Mouse (Mus musculus): ENCODE data around the gene Zcchc13. TPM values are rescaled to one million over a fixed set of nuclear protein-coding genes. Genes with fewer than 3 reads are reported as not detected.

The Zcchc13 gene
- polyA plus RNA-seq, 1 experiment from 2014 or later, result not detected

DNA sequence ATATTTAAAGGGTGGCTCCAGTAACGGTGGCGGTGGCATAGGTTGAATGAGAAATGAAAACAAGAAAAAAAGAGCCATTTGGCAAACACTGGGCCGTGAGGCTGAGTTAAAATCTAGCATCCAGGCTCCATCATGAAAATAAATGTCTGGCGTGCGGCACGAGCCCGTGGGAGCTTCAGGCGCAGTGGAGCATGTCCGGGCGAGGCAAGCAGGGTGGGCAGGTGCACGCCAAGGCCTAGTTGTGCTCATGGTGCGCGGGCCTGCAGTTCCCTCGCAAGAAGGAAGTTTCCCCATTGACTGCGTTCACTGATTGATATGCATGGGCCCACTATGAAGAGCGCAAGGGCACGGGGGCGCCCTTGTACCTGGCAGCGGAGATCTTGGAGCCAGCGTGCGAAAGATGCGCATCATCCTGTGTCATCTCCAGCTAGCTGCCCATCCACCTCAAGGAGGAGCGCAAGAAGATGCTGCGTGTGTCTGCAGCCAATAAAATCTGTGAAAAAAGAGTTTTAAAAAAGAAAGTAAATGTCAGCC lies 15.6 kb upstream of the Zcchc13 start:
- Histone ChIP-seq H3K4me2 (no peak overlapping the region; the same call in 1 of the 2 replicates), H3K9ac (no peak overlapping the region), H3K4me1 (ENCODE audit: insufficient read depth) (no peaks in the 10 kb centered on the region), H3K4me3 (ENCODE audit: low read depth, low read length) (no peak overlapping the region), H3K27me3 (ENCODE audit: insufficient read depth, low read length) (no peaks in the 10 kb centered on the region), H3K27ac (ENCODE audit: low read depth) (no peak overlapping the region), H3K36me3 (ENCODE audit: insufficient read depth) (peaks cover 24% of the 10 kb centered on the region), H3K9me3 (ENCODE audit: low read depth, low read length) (no peaks in the 10 kb centered on the region)
- no peak for TF ChIP-seq CTCF (IDR thresholded peaks at IDR 0.05; ENCODE audit: low read depth)
- 91% methylated on average over 24 of the region's 24 CpGs for WGBS
- ATAC-seq (ENCODE audit: insufficient read depth) (no peak), DNase-seq (no peak)

DNA sequence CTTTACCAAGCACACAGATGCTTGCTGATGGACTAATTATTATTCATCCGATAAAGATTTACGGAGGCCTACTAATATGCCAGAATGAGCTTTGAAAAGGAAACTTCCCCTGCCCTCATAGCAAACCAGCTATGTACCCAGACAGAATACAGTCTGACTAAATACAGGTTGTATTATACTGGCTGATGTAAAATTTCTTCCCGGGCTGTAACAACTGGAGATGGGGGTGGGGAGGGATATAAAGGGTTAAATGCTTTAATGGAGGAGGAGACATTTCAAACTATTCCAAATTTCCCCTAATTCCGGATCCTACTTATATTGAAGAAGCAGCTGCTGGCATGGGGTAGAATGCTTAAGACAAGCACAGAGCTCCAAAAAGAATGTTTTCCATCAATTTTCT lies 14.9 kb upstream of the Zcchc13 start:
- ATAC-seq (ENCODE audit: insufficient read depth), result no peak
- peak overlapping the region; percentile 50 for H3K4me3 ChIP-seq (ENCODE audit: low read depth, low read length)

DNA sequence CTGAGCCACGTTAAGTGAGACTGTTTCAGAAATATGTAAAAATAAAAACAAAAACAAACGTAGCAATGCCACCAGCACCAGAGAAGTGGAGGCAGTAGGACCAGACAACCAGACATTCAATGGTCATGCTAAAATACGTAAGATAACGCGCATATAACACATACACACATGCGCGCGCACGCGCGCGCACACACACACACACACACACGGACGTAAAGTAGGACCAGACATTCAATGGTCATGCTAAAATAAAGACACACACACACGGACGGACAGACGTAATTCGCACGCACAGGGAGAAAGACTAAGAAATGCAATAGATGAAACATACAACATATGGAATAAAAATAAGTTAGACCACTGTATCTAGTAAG lies 14.2 kb upstream of the Zcchc13 start:
- no peaks in the 10 kb centered on the region for H3K9me3 ChIP-seq (ENCODE audit: low read depth, low read length)
- no peak for TF ChIP-seq CTCF (IDR thresholded peaks at IDR 0.05; ENCODE audit: low read depth)
- H3K27me3 ChIP-seq (ENCODE audit: insufficient read depth, low read length), result no peaks in the 10 kb centered on the region
- H3K4me3 ChIP-seq (ENCODE audit: low read depth, low read length), result peak overlapping the region; percentile 50
- peak; percentile 36 for ATAC-seq (ENCODE audit: insufficient read depth)
- peak; percentile 82 for DNase-seq
- peak overlapping the region; percentile 65 for H3K4me2 ChIP-seq
- H3K36me3 ChIP-seq (ENCODE audit: insufficient read depth), result peaks cover 24% of the 10 kb centered on the region
- WGBS, result 15% methylated on average over 19 of the region's 19 CpGs
- no peaks in the 10 kb centered on the region for H3K4me1 ChIP-seq (ENCODE audit: insufficient read depth)
- peak overlapping the region; percentile 59 for H3K9ac ChIP-seq
- H3K27ac ChIP-seq (ENCODE audit: low read depth), result peak overlapping the region; percentile 96

More for the DNA sequence above, 14.9 kb upstream of the Zcchc13 start:
- no peaks in the 10 kb centered on the region for H3K27me3 ChIP-seq (ENCODE audit: insufficient read depth, low read length)
- peak; percentile 8 for DNase-seq
- H3K9ac ChIP-seq, result peak overlapping the region; percentile 59
- H3K9me3 ChIP-seq (ENCODE audit: low read depth, low read length), result no peaks in the 10 kb centered on the region
- TF ChIP-seq CTCF (IDR thresholded peaks at IDR 0.05; ENCODE audit: low read depth), result no peak
- H3K4me1 ChIP-seq (ENCODE audit: insufficient read depth), result no peaks in the 10 kb centered on the region
- WGBS, result 68% methylated on average over 4 of the region's 4 CpGs
- peak overlapping the region; percentile 65 for H3K4me2 ChIP-seq
- H3K27ac ChIP-seq (ENCODE audit: low read depth), result no peak overlapping the region
- H3K36me3 ChIP-seq (ENCODE audit: insufficient read depth), result peaks cover 24% of the 10 kb centered on the region

DNA sequence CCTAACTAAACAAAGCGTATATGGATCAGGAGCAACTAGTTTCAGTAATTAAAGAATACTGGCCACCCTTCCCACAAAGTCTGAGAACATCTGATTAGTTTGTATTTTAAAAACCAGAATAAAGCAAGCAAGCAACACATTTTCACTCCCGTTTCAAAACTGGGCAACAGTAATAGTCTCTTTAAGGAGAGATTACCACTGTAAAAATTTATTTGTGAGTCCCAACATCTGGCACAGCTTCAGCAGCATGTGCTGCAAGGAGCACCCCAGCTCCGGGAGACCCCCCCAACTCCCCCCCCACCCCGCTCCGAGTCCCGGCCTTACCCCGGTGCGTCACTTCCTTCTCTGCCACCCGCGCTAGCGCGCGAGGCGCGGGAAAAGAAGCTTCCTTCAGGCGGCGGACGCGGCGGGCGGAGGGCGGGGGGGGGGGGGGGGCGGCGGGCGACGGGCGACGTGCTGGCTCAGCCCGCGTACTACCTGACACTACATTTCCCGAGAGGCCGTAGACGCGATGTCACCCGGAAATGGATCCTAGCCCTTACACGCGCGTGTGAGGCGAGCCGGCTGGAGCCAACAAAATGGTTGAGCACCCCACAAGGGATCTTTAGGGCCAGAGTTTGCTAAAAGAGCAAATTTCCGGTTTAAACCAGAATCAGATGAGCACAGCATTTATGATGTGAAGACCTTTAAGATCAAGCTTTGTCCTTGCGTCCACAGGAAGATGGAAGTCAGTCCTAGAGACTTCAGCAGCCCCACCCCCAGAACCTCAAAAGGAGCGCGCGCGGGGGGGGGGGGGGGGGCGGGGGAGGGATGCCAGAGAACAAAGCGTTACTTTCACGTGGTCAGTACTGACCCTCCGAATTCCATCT lies 13.6 kb upstream of the Zcchc13 start:
- WGBS, result under 1% methylated on average over 29 of the region's 50 CpGs
- no peaks in the 10 kb centered on the region for H3K27me3 ChIP-seq (ENCODE audit: insufficient read depth, low read length)
- no peaks in the 10 kb centered on the region for H3K9me3 ChIP-seq (ENCODE audit: low read depth, low read length)
- H3K4me1 ChIP-seq (ENCODE audit: insufficient read depth), result no peaks in the 10 kb centered on the region
- DNase-seq (peak; percentile 93), ATAC-seq (ENCODE audit: insufficient read depth) (peak; percentile 96)
- H3K36me3 ChIP-seq (ENCODE audit: insufficient read depth), result peaks cover 24% of the 10 kb centered on the region
- peak overlapping the region; percentile 50 for H3K4me3 ChIP-seq (ENCODE audit: low read depth, low read length)
- H3K9ac ChIP-seq, result peak overlapping the region; percentile 59
- H3K4me2 ChIP-seq, result peak overlapping the region; percentile 65
- TF ChIP-seq CTCF (IDR thresholded peaks at IDR 0.05; ENCODE audit: low read depth), result no peak
- H3K27ac ChIP-seq (ENCODE audit: low read depth), result peak overlapping the region; percentile 96

DNA sequence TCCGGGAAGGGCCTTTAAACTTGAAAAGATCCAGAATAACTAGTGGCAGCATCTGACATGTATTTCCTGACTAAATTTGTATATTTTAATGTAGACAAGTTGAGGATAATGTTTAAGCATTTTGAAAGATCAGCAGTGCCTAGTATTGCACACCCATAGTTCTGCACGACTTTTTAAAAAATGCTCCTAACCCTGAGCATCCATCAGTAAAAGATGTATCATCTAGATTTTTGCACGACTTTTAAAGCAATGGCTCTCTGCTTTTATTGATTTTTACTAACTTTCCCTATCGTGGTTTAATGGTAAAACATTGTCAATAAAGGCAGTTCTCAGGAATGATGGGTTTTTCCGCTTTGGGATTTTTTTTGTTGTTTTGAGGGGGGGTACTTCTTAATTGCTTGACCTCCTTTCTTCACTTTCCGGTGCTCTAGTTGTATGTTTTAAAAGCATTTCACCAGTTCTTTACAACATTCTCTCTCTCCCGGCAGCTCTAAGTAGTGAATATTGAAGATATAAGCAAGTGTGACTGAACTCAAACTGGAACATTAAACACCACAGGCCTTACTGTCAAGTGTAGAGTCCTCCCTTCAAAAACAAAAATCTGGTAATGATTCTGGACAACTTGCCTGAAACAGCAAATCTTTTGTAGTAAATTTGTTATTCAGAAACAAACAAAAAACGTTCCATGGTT lies 12.8 kb upstream of the Zcchc13 start:
- no peaks in the 10 kb centered on the region for H3K4me1 ChIP-seq (ENCODE audit: insufficient read depth)
- peak overlapping the region; percentile 50 for H3K4me3 ChIP-seq (ENCODE audit: low read depth, low read length)
- no peak for TF ChIP-seq CTCF (IDR thresholded peaks at IDR 0.05; ENCODE audit: low read depth)
- H3K4me2 ChIP-seq, result peak overlapping the region; percentile 65
- peak overlapping the region; percentile 96 for H3K27ac ChIP-seq (ENCODE audit: low read depth)
- H3K9ac ChIP-seq, result peak overlapping the region; percentile 50
- H3K27me3 ChIP-seq (ENCODE audit: insufficient read depth, low read length), result no peaks in the 10 kb centered on the region
- DNase-seq, result no peak
- WGBS, result 21% methylated on average over 8 of the region's 8 CpGs
- H3K9me3 ChIP-seq (ENCODE audit: low read depth, low read length), result no peaks in the 10 kb centered on the region
- H3K36me3 ChIP-seq (ENCODE audit: insufficient read depth), result peaks cover 21% of the 10 kb centered on the region
- no peak for ATAC-seq (ENCODE audit: insufficient read depth)

- H3K9me3 ChIP-seq (ENCODE audit: low read depth, low read length), result no peaks in the 10 kb centered on the region
- H3K36me3 ChIP-seq (ENCODE audit: insufficient read depth), result no peaks in the 10 kb centered on the region
- DNase-seq (no peak), ATAC-seq (ENCODE audit: insufficient read depth) (0 out of 2 replicates have a peak, but pooled peaks have one; percentile 1)
- H3K4me3 ChIP-seq (ENCODE audit: low read depth, low read length), result peak overlapping the region; percentile 41
- TF ChIP-seq CTCF (IDR thresholded peaks at IDR 0.05; ENCODE audit: low read depth), result no peak
- peak overlapping the region; percentile 69 for H3K9ac ChIP-seq
- no peaks in the 10 kb centered on the region for H3K4me1 ChIP-seq (ENCODE audit: insufficient read depth)
- no peaks in the 10 kb centered on the region for H3K27me3 ChIP-seq (ENCODE audit: insufficient read depth, low read length)
- peak overlapping the region; percentile 97 for H3K27ac ChIP-seq (ENCODE audit: low read depth)
- WGBS, result 3% methylated on average over 8 of the region's 8 CpGs
- peak overlapping the region; percentile 75 for H3K4me2 ChIP-seq
Measured at GRCm38 (mm10) chrX:103621799-103622198, 8.6 kb upstream of the Zcchc13 start.
